Mouse (Mus musculus) neural tube, embryonic 11.5 days (tissue): ENCODE measurements at regions not wholly inside any gene's neighbourhood (a gene's known extent, or its start where the extent isn't known, plus 50 kb on each side); places are given as distances from the start of the nearest gene placed in this dataset.
A peak's percentile ranks its signal among the peaks of the same experiment; 100 is the strongest.

Source experiments
- ATAC-seq: fragments of 200-750 bp; cut with Nextera tagmentation; 2 replicates; pipeline ENCODE4 v1.8.0; 2017; ENCODE audit warnings: moderate number of reproducible peaks, mild to moderate bottlenecking, moderate TSS enrichment, moderate library complexity; ENCODE audit not compliant: insufficient read depth, low FRiP score, low TSS enrichment
- DNase-seq: peaks from one replicate; pipeline ENCODE4 v3.0.0-alpha.2; 2015; ENCODE audit warnings: low spot score
- H3K27ac ChIP-seq: fragments of 300-500 bp; sonication (generic); 2 replicates; pipeline ENCODE4 v1.5.1; 2014; ENCODE audit warnings: low read depth, mild to moderate bottlenecking, low read length
- H3K27me3 ChIP-seq: fragments of 300-500 bp; sonication (generic); 2 replicates; pipeline ENCODE4 v1.6.1; 2014; ENCODE audit warnings: mild to moderate bottlenecking, low read length, mixed read lengths; ENCODE audit not compliant: control insufficient read depth, insufficient read depth
- H3K36me3 ChIP-seq: fragments of 300-500 bp; sonication (generic); 2 replicates; pipeline ENCODE4 v1.6.1; 2014; ENCODE audit warnings: mild to moderate bottlenecking, low read length, moderate library complexity, mixed read lengths; ENCODE audit not compliant: control insufficient read depth, insufficient read depth
- H3K4me1 ChIP-seq: fragments of 300-500 bp; sonication (generic); 2 replicates; pipeline ENCODE4 v1.6.1; 2014; ENCODE audit warnings: low read length, mixed read lengths; ENCODE audit not compliant: control insufficient read depth, insufficient read depth
- H3K4me2 ChIP-seq: fragments of 300-500 bp; sonication (generic); 2 replicates; pipeline ENCODE4 v1.6.1; 2014; ENCODE audit warnings: low read depth, mild to moderate bottlenecking, moderate library complexity
- H3K4me3 ChIP-seq: fragments of 300-500 bp; sonication (generic); 2 replicates; pipeline ENCODE4 v1.5.1; 2014; ENCODE audit warnings: low read depth, low read length
- H3K9ac ChIP-seq: fragments of 300-500 bp; sonication (generic); 2 replicates; pipeline ENCODE4 v1.6.1; 2014; ENCODE audit warnings: mild to moderate bottlenecking, low read length
- H3K9me3 ChIP-seq: fragments of 300-500 bp; sonication (generic); 2 replicates; pipeline ENCODE4 v1.6.1; 2016; ENCODE audit warnings: low read length; ENCODE audit not compliant: control insufficient read depth
- WGBS: fragments of 180-500 bp; shearing (Covaris S2); extraction: QIAGEN DNeasy Blood & Tissue Kit; methylation state at CpG from one replicate; pipeline ENCODE4 v1.1.7; 2014; 5-methylcytosine and 5-hydroxymethylcytosine counted together

- Histone ChIP-seq H3K27ac (no peak overlapping the region), H3K4me3 (no peak overlapping the region), H3K9ac (no peak overlapping the region), H3K36me3 (no peaks in the 10 kb centered on the region), H3K4me2 (no peak overlapping the region), H3K4me1 (peaks cover 7% of the 10 kb centered on the region), H3K27me3 (no peaks in the 10 kb centered on the region), H3K9me3 (no peaks in the 10 kb centered on the region)
- WGBS: 53% methylated on average over 6 of the region's 6 CpGs
- ATAC-seq (no peak), DNase-seq (no peak)
These were observed 185.5 kb upstream of the Rnd3 start for GRCm38 (mm10) chr2:51334437-51334836.

- no peak for DNase-seq
- Histone ChIP-seq H3K27ac (no peak overlapping the region), H3K4me1 (no peaks in the 10 kb centered on the region), H3K9me3 (no peaks in the 10 kb centered on the region), H3K36me3 (no peaks in the 10 kb centered on the region), H3K9ac (no peak overlapping the region), H3K4me3 (no peak overlapping the region), H3K27me3 (no peaks in the 10 kb centered on the region), H3K4me2 (no peak overlapping the region)
- no peak for ATAC-seq
- WGBS: 59% methylated on average over 8 of the region's 8 CpGs
These were observed 178.2 kb upstream of the Rnd3 start for GRCm38 (mm10) chr2:51327081-51327480.

GRCm38 (mm10) chr2:51321676-51322075 lies 172.8 kb upstream of the Rnd3 start:
- no peak overlapping the region for H3K4me2 ChIP-seq
- H3K27ac ChIP-seq: no peak overlapping the region
- H3K9me3 ChIP-seq: no peaks in the 10 kb centered on the region
- H3K9ac ChIP-seq: no peak overlapping the region
- H3K36me3 ChIP-seq: no peaks in the 10 kb centered on the region
- no peak overlapping the region for H3K4me3 ChIP-seq
- no peaks in the 10 kb centered on the region for H3K4me1 ChIP-seq
- no peaks in the 10 kb centered on the region for H3K27me3 ChIP-seq
- WGBS: 81% methylated on average over 5 of the region's 5 CpGs
- DNase-seq (no peak), ATAC-seq (no peak)

- Histone ChIP-seq H3K4me3 (no peak overlapping the region), H3K36me3 (no peaks in the 10 kb centered on the region), H3K9ac (no peak overlapping the region), H3K4me2 (no peak overlapping the region), H3K9me3 (no peaks in the 10 kb centered on the region), H3K27me3 (no peaks in the 10 kb centered on the region), H3K4me1 (no peaks in the 10 kb centered on the region), H3K27ac (no peak overlapping the region)
- DNase-seq (no peak), ATAC-seq (no peak)
- WGBS: 88% methylated on average over 8 of the region's 8 CpGs
These were observed 167.5 kb upstream of the Rnd3 start for GRCm38 (mm10) chr2:51316452-51316851.

- 64% methylated on average over 4 of the region's 4 CpGs for WGBS
- no peak for DNase-seq
- no peak for ATAC-seq
These were observed 164.5 kb upstream of the Rnd3 start for GRCm38 (mm10) chr2:51313414-51313813.

GRCm38 (mm10) chr2:51306257-51306656 lies 157.3 kb upstream of the Rnd3 start:
- Histone ChIP-seq H3K36me3 (no peaks in the 10 kb centered on the region), H3K27me3 (no peaks in the 10 kb centered on the region), H3K27ac (no peak overlapping the region), H3K9me3 (no peaks in the 10 kb centered on the region), H3K9ac (no peak overlapping the region), H3K4me1 (no peaks in the 10 kb centered on the region), H3K4me2 (no peak overlapping the region), H3K4me3 (no peak overlapping the region)
- DNase-seq: no peak
- no peak for ATAC-seq
- WGBS: 88% methylated on average over 1 of the region's 1 CpGs

More at GRCm38 (mm10) chr2:51313414-51313813, 164.5 kb upstream of the Rnd3 start:
- Histone ChIP-seq H3K27ac (no peak overlapping the region), H3K9me3 (no peaks in the 10 kb centered on the region), H3K36me3 (no peaks in the 10 kb centered on the region), H3K4me3 (no peak overlapping the region), H3K9ac (no peak overlapping the region), H3K4me1 (no peaks in the 10 kb centered on the region), H3K4me2 (no peak overlapping the region), H3K27me3 (no peaks in the 10 kb centered on the region)

GRCm38 (mm10) chr2:51305411-51305810 lies 156.5 kb upstream of the Rnd3 start:
- DNase-seq (no peak), ATAC-seq (no peak)
- H3K9ac ChIP-seq: no peak overlapping the region
- H3K27me3 ChIP-seq: no peaks in the 10 kb centered on the region
- no peak overlapping the region for H3K27ac ChIP-seq
- H3K4me2 ChIP-seq: no peak overlapping the region
- 60% methylated on average over 6 of the region's 6 CpGs for WGBS
- no peaks in the 10 kb centered on the region for H3K9me3 ChIP-seq
- no peak overlapping the region for H3K4me3 ChIP-seq
- H3K4me1 ChIP-seq: no peaks in the 10 kb centered on the region
- H3K36me3 ChIP-seq: no peaks in the 10 kb centered on the region

GRCm38 (mm10) chr2:51304694-51305093 lies 155.8 kb upstream of the Rnd3 start:
- Histone ChIP-seq H3K36me3 (no peaks in the 10 kb centered on the region), H3K4me2 (no peak overlapping the region), H3K4me1 (no peaks in the 10 kb centered on the region), H3K27ac (no peak overlapping the region), H3K4me3 (no peak overlapping the region), H3K27me3 (no peaks in the 10 kb centered on the region), H3K9ac (no peak overlapping the region), H3K9me3 (no peaks in the 10 kb centered on the region)
- ATAC-seq (no peak), DNase-seq (no peak)
- WGBS: 71% methylated on average over 6 of the region's 6 CpGs

GRCm38 (mm10) chr2:51290659-51291260 lies 141.8 kb upstream of the Rnd3 start:
- Histone ChIP-seq H3K4me3 (no peak overlapping the region), H3K27ac (no peak overlapping the region), H3K4me1 (no peaks in the 10 kb centered on the region; the same call in 1 of the 2 replicates), H3K4me2 (no peak overlapping the region), H3K36me3 (no peaks in the 10 kb centered on the region), H3K9ac (no peak overlapping the region), H3K27me3 (no peaks in the 10 kb centered on the region), H3K9me3 (no peaks in the 10 kb centered on the region)
- DNase-seq: no peak
- WGBS: 49% methylated on average over 5 of the region's 5 CpGs
- ATAC-seq: peak; percentile 71
